Mouse (Mus musculus) forebrain, embryonic 15.5 days (tissue): ENCODE results near the gene Nudt14. TPM values are rescaled to one million over a fixed set of nuclear protein-coding genes. Genes with fewer than 3 reads are reported as not detected.

Experiments
- ATAC-seq: fragments of 200-750 bp; cut with Nextera tagmentation; replicated peaks from 2 replicates; pipeline ENCODE4 v1.8.0; 2017; ENCODE audit warnings: mild to moderate bottlenecking, moderate TSS enrichment, moderate library complexity
- H3K27ac ChIP-seq: fragments of 300-500 bp; sonication (generic); replicated peaks from 2 replicates; pipeline ENCODE4 v1.5.1; 2015; ENCODE audit warnings: mild to moderate bottlenecking, inconsistent platforms
- H3K27me3 ChIP-seq: fragments of 300-500 bp; sonication (generic); 2 replicates; pipeline ENCODE4 v1.6.1; 2015; ENCODE audit warnings: inconsistent platforms
- H3K36me3 ChIP-seq: fragments of 300-500 bp; sonication (generic); 2 replicates; pipeline ENCODE4 v1.6.1; 2015; ENCODE audit warnings: mild to moderate bottlenecking, inconsistent platforms
- H3K4me1 ChIP-seq: fragments of 300-500 bp; sonication (generic); 2 replicates; pipeline ENCODE4 v1.6.1; 2015; ENCODE audit warnings: inconsistent platforms
- H3K4me2 ChIP-seq: fragments of 300-500 bp; sonication (generic); replicated peaks from 2 replicates; pipeline ENCODE4 v1.6.1; 2015; ENCODE audit warnings: mild to moderate bottlenecking, inconsistent platforms
- H3K4me3 ChIP-seq: fragments of 300-500 bp; sonication (generic); 2 replicates; pipeline ENCODE4 v1.5.1; 2015; ENCODE audit warnings: mild to moderate bottlenecking, inconsistent platforms
- H3K9ac ChIP-seq: fragments of 300-500 bp; sonication (generic); replicated peaks from 2 replicates; pipeline ENCODE4 v1.6.1; 2015; ENCODE audit warnings: mild to moderate bottlenecking, inconsistent platforms
- H3K9me3 ChIP-seq: fragments of 300-500 bp; sonication (generic); 2 replicates; pipeline ENCODE4 v1.6.1; 2016; ENCODE audit warnings: inconsistent platforms
- WGBS: fragments of 180-500 bp; shearing (Covaris S2); methylation state at CpG from one replicate; pipeline ENCODE4 v1.1.7; 2015; ENCODE audit warnings: mixed read lengths; 5-methylcytosine and 5-hydroxymethylcytosine counted together
- polyA plus RNA-seq: library from polyadenylated mRNA; unstranded; fragments of >200 nt; fragmentation: Nextera tagmentation; extraction: Ambion mirVana; gene quantifications from 2 replicates; pipeline ENCODE4 v1.2.1, GENCODE M21; 2015

The Nudt14 gene
- polyA plus RNA-seq, 1 experiment from 2014 or later, result 63.2 TPM

DNA sequence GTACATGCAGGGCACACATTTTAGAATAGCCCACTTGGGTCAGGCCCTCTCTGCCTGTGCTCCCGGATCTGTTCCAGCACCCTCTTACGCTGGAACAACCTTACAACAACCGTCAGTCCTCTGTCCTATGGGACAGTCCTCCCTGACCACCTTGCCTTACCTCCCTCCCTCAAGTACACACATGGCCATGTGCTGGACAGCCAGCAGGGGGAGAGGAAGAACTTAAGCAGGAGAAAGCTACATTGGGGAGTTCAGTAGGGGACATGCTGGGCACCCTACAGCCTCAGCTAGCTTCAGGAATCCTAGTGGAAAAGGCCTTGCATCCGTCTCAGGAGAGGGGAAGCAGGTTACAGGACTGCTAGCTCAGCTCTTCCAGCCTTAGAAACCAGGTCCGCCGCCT is 16.0 kb downstream of the Nudt14 start:
- H3K9ac ChIP-seq, result no peak overlapping the region
- ATAC-seq, result no peak
- peaks cover 24% of the 10 kb centered on the region; the same call in 1 of the 2 replicates for H3K27me3 ChIP-seq
- no peak overlapping the region for H3K4me2 ChIP-seq
- WGBS, result 87% methylated on average over 6 of the region's 6 CpGs
- no peak overlapping the region for H3K27ac ChIP-seq
- H3K36me3 ChIP-seq, result no peaks in the 10 kb centered on the region
- no peaks in the 10 kb centered on the region for H3K9me3 ChIP-seq
- no peak overlapping the region for H3K4me3 ChIP-seq
- peaks cover 35% of the 10 kb centered on the region for H3K4me1 ChIP-seq

DNA sequence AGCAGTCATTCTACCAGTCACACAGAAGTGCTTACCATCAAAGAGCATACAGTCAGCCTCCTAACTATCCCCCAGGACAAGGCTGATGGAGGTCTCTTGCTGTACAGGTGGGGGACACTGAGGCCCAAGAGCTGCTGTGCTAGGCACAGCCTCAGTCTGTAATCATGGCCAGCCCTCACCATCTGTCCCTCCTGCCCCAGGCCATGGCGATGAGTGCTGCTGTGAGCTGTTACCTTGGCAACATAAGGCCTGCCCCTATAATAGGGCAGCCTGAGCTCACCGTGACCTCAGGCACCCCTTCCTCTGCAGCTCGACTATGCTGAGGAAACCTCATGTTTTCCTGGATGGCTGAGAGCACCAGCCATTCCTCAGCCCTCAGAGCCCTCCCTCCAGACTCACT is 19.4 kb downstream of the Nudt14 start:
- Histone ChIP-seq H3K4me3 (no peak overlapping the region), H3K4me2 (no peak overlapping the region), H3K9ac (no peak overlapping the region), H3K9me3 (no peaks in the 10 kb centered on the region), H3K27ac (no peak overlapping the region), H3K36me3 (no peaks in the 10 kb centered on the region; the same call in 1 of the 2 replicates), H3K27me3 (peaks cover under 1% of the 10 kb centered on the region; the same call in 1 of the 2 replicates), H3K4me1 (peaks cover 13% of the 10 kb centered on the region)
- no peak for ATAC-seq
- 18% methylated on average over 3 of the region's 3 CpGs for WGBS

- H3K9me3 ChIP-seq, result no peaks in the 10 kb centered on the region
- peaks cover 9% of the 10 kb centered on the region for H3K4me1 ChIP-seq
- ATAC-seq, result no peak
- no peak overlapping the region for H3K4me2 ChIP-seq
- H3K27me3 ChIP-seq, result no peaks in the 10 kb centered on the region
- H3K4me3 ChIP-seq, result no peak overlapping the region
- no peak overlapping the region for H3K9ac ChIP-seq
- 85% methylated on average over 12 of the region's 12 CpGs for WGBS
- no peaks in the 10 kb centered on the region; the same call in 1 of the 2 replicates for H3K36me3 ChIP-seq
- no peak overlapping the region for H3K27ac ChIP-seq
Measured at GRCm38 (mm10) chr12:112921518-112921917, 20.4 kb downstream of the Nudt14 start.

GRCm38 (mm10) chr12:112917906-112918305 is 24.0 kb downstream of the Nudt14 start:
- peaks cover 6% of the 10 kb centered on the region; the same call in 1 of the 2 replicates for H3K36me3 ChIP-seq
- no peaks in the 10 kb centered on the region for H3K27me3 ChIP-seq
- H3K4me1 ChIP-seq, result peaks cover 9% of the 10 kb centered on the region
- no peaks in the 10 kb centered on the region for H3K9me3 ChIP-seq
- no peak overlapping the region for H3K9ac ChIP-seq
- no peak overlapping the region for H3K4me2 ChIP-seq
- ATAC-seq, result no peak
- H3K27ac ChIP-seq, result no peak overlapping the region
- H3K4me3 ChIP-seq, result no peak overlapping the region
- 65% methylated on average over 8 of the region's 8 CpGs for WGBS

- Histone ChIP-seq H3K4me3 (no peak overlapping the region), H3K4me2 (no peak overlapping the region), H3K9ac (no peak overlapping the region), H3K4me1 (peaks cover 4% of the 10 kb centered on the region), H3K27ac (no peak overlapping the region), H3K36me3 (peaks cover 9% of the 10 kb centered on the region; the same call in 1 of the 2 replicates), H3K27me3 (no peaks in the 10 kb centered on the region), H3K9me3 (no peaks in the 10 kb centered on the region)
- no peak for ATAC-seq
- 84% methylated on average over 11 of the region's 11 CpGs for WGBS
Measured at GRCm38 (mm10) chr12:112917486-112917885, 24.4 kb downstream of the Nudt14 start.

DNA sequence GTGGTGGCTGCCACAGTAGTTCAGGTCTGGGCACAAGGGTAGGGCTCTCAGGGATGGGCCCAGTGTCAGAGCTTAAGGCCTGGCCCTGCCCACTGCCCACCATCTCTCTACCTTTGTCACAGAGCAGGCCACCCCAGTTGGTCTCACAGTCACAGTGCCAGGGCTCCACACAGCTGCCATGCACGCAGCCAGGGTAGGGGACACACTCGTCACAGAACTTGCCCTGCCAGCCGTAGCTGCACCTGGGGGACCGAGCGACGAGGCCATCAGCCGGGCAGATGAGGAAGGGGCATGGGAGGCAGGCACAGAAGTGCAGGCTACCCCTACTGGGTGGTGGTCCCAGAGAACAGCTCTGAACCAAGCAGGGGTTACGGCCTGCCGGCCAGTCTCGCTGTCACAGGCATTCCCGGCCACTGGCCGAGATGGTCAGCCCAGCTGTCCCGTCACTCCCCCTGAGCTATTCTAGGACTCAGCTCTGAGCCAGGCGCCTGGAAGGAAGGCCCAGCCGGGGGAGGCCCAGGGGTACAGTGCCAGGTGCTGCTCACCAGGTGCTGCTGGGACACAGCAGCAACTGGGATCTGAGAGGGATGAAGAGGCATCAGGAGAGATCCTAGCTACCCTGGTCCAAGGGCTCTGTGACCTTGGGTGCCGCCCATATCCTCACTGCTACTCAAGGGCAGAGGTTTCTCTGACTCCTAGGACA is 25.1 kb downstream of the Nudt14 start:
- Histone ChIP-seq H3K27me3 (no peaks in the 10 kb centered on the region), H3K27ac (no peak overlapping the region), H3K9ac (no peak overlapping the region), H3K4me3 (no peak overlapping the region), H3K36me3 (peaks cover 10% of the 10 kb centered on the region; the same call in 1 of the 2 replicates), H3K4me1 (no peaks in the 10 kb centered on the region), H3K4me2 (no peak overlapping the region), H3K9me3 (no peaks in the 10 kb centered on the region)
- 87% methylated on average over 16 of the region's 16 CpGs for WGBS
- ATAC-seq, result no peak

DNA sequence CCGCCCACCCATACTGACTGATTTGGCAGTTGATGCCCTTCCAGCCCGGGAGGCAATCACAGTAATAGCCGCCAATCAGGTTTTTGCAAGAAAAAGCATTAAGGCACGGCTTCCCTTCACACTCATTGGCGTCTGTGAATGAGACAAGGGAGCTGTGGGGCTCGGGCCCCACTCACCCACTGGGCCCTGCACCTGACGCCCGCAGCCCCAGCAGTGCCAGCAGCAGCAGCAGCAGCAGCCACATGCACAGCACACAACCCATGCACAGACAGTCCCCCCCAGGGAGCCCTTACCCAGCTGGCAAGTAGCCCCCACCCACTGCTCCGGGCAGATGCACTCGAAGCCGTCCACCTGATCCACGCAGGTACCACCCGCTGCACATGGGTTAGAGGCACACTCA is 26.3 kb downstream of the Nudt14 start:
- Histone ChIP-seq H3K4me2 (no peak overlapping the region), H3K9me3 (no peaks in the 10 kb centered on the region), H3K9ac (no peak overlapping the region), H3K27me3 (no peaks in the 10 kb centered on the region), H3K4me3 (no peak overlapping the region), H3K36me3 (peaks cover 20% of the 10 kb centered on the region), H3K4me1 (no peaks in the 10 kb centered on the region), H3K27ac (no peak overlapping the region)
- no peak for ATAC-seq
- WGBS, result 54% methylated on average over 13 of the region's 13 CpGs

- Histone ChIP-seq H3K4me3 (no peak overlapping the region), H3K4me1 (no peaks in the 10 kb centered on the region), H3K27me3 (no peaks in the 10 kb centered on the region), H3K4me2 (no peak overlapping the region), H3K36me3 (peaks cover 28% of the 10 kb centered on the region), H3K9me3 (no peaks in the 10 kb centered on the region), H3K9ac (no peak overlapping the region), H3K27ac (no peak overlapping the region)
- WGBS, result 91% methylated on average over 11 of the region's 11 CpGs
- no peak for ATAC-seq
Measured at GRCm38 (mm10) chr12:112914527-112914926, 27.4 kb downstream of the Nudt14 start.

- H3K27me3 ChIP-seq, result no peaks in the 10 kb centered on the region
- WGBS, result 90% methylated on average over 28 of the region's 28 CpGs
Measured at GRCm38 (mm10) chr12:112912951-112913745, 28.8 kb downstream of the Nudt14 start.

GRCm38 (mm10) chr12:112911701-112912100 is 30.2 kb downstream of the Nudt14 start:
- Histone ChIP-seq H3K9me3 (no peaks in the 10 kb centered on the region), H3K4me2 (no peak overlapping the region), H3K9ac (no peak overlapping the region), H3K27ac (no peak overlapping the region), H3K4me1 (no peaks in the 10 kb centered on the region), H3K4me3 (no peak overlapping the region), H3K27me3 (no peaks in the 10 kb centered on the region), H3K36me3 (peaks cover 44% of the 10 kb centered on the region)
- ATAC-seq, result no peak
- WGBS, result 90% methylated on average over 17 of the region's 17 CpGs

More at GRCm38 (mm10) chr12:112912951-112913745, 28.8 kb downstream of the Nudt14 start:
- Histone ChIP-seq H3K4me3 (no peak overlapping the region), H3K4me2 (no peak overlapping the region), H3K27ac (no peak overlapping the region), H3K9me3 (no peaks in the 10 kb centered on the region), H3K9ac (no peak overlapping the region), H3K36me3 (peaks cover 41% of the 10 kb centered on the region), H3K4me1 (no peaks in the 10 kb centered on the region)
- ATAC-seq, result no peak

DNA sequence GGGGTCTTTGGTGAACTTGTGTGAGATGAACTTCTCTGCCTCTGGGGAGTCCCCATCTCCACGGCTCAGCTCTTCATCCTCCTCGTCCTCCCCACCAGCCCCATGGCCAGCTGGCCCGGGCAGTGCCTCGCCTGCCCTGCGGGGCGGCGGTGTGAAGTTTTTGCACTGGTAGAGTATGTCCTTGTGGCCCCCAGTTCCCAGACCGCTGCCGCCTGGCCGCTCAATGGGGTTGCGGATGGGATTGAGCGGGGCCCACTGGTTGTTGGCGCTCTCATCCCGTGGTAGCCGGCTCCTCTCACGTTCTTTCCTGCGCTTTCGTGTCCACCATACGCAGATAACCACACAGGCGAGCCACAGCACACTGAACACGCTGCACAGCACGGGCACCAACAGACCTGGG is 32.9 kb downstream of the Nudt14 start:
- no peak overlapping the region for H3K9ac ChIP-seq
- no peak overlapping the region for H3K4me3 ChIP-seq
- no peaks in the 10 kb centered on the region for H3K4me1 ChIP-seq
- H3K36me3 ChIP-seq, result peaks cover 49% of the 10 kb centered on the region
- H3K4me2 ChIP-seq, result no peak overlapping the region
- no peak overlapping the region for H3K27ac ChIP-seq
- WGBS, result 96% methylated on average over 22 of the region's 22 CpGs
- H3K27me3 ChIP-seq, result no peaks in the 10 kb centered on the region
- no peak for ATAC-seq
- no peaks in the 10 kb centered on the region for H3K9me3 ChIP-seq

DNA sequence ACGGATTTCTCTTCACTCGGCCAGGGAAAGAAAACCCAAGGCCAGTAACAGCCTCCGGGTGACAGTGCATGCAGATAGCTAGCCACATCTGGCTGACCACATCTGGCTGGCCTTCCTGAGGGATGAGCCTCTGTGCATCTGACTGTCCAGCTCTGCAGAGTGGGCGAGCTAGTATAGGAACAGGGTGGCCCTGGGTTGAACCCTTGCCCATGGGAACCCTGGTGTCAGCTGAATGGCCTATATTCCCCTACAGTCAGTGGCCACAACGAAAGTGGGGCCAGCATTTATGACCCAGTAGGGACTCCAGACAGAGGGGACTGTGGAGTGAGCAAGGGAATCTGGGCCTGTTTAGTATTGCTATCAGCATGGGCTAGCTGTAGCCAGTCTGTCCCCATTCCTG is 36.9 kb downstream of the Nudt14 start:
- no peak overlapping the region for H3K4me2 ChIP-seq
- no peak overlapping the region for H3K4me3 ChIP-seq
- no peak overlapping the region for H3K27ac ChIP-seq
- H3K27me3 ChIP-seq, result no peaks in the 10 kb centered on the region
- peaks cover 25% of the 10 kb centered on the region for H3K36me3 ChIP-seq
- WGBS, result 89% methylated on average over 5 of the region's 5 CpGs
- no peak overlapping the region for H3K9ac ChIP-seq
- no peaks in the 10 kb centered on the region for H3K4me1 ChIP-seq
- no peak for ATAC-seq
- H3K9me3 ChIP-seq, result no peaks in the 10 kb centered on the region
